Mouse (Mus musculus) ES-E14 (cell line): ENCODE data around the gene Zfp704. TPM values are rescaled to one million over a fixed set of nuclear protein-coding genes. Genes with fewer than 3 reads are reported as not detected.

Source experiments
- DNase-seq: peaks from one replicate; pipeline ENCODE4 v3.0.0-alpha.2; 2013; ENCODE audit warnings: low read depth, low spot score
- H3K27ac ChIP-seq: 2 replicates; pipeline ENCODE4 v1.5.1; 2012; ENCODE audit warnings: low read depth, mild to moderate bottlenecking, low read length, moderate library complexity, mixed read lengths; ENCODE audit not compliant: poor library complexity, insufficient read depth, severe bottlenecking
- H3K36me3 ChIP-seq: 2 replicates; pipeline ENCODE4 v1.6.1; 2012; ENCODE audit warnings: mild to moderate bottlenecking, low read length, moderate library complexity, mixed read lengths; ENCODE audit not compliant: control insufficient read depth, poor library complexity, insufficient read depth, severe bottlenecking
- H3K4me1 ChIP-seq, 2 experiments: fragments of 150-350 bp in 1 of 2; sonication (generic) in 1 of 2; 2 replicates each; pipeline ENCODE4 v1.6.1; 2012; ENCODE audit warnings: low read length in 2 of 2, mild to moderate bottlenecking in 1 of 2, mixed read lengths in 1 of 2; ENCODE audit not compliant: control insufficient read depth in 2 of 2, insufficient read depth in 2 of 2, poor library complexity in 1 of 2
- H3K4me3 ChIP-seq, 2 experiments: fragments of 150-350 bp in 1 of 2; sonication (generic) in 1 of 2; 2 replicates each; pipeline ENCODE4 v1.5.1; 2012; ENCODE audit warnings: low read length in 2 of 2, low read depth in 1 of 2, mild to moderate bottlenecking in 1 of 2, mixed read lengths in 1 of 2; ENCODE audit not compliant: insufficient read depth in 1 of 2, poor library complexity in 1 of 2, severe bottlenecking in 1 of 2
- H3K9ac ChIP-seq: 2 replicates; pipeline ENCODE4 v1.6.1; 2012; ENCODE audit warnings: low read depth, mild to moderate bottlenecking, low read length, mixed read lengths; ENCODE audit not compliant: poor library complexity, insufficient read depth, severe bottlenecking
- H3K9me3 ChIP-seq: fragments of 150-350 bp; sonication (generic); 2 replicates; pipeline ENCODE4 v1.6.1; 2012; ENCODE audit warnings: low read depth, mild to moderate bottlenecking, low read length; ENCODE audit not compliant: control insufficient read depth, insufficient read depth
- CHD2 ChIP-seq: IDR thresholded peaks from 2 replicates; pipeline ENCODE4 v1.6.1; 2014; ENCODE audit warnings: mild to moderate bottlenecking, low read depth, low read length, inconsistent platforms
- HCFC1 ChIP-seq: IDR thresholded peaks from 2 replicates; pipeline ENCODE4 v1.6.1; 2012; ENCODE audit warnings: low read length, inconsistent platforms, borderline replicate concordance; ENCODE audit not compliant: insufficient read depth
- MAFK ChIP-seq: IDR thresholded peaks from 2 replicates; pipeline ENCODE4 v1.6.1; 2014; ENCODE audit warnings: mild to moderate bottlenecking, low read depth, low read length, inconsistent platforms; ENCODE audit not compliant: insufficient read depth
- ZC3H11A ChIP-seq: IDR thresholded peaks from 2 replicates; pipeline ENCODE4 v1.6.1; 2012; ENCODE audit warnings: low read depth, mild to moderate bottlenecking, inconsistent platforms, low read length, borderline replicate concordance
- ZNF384 ChIP-seq: IDR thresholded peaks from 2 replicates; pipeline ENCODE4 v1.6.1; 2012; ENCODE audit warnings: low read depth, low read length, inconsistent platforms
- in situ Hi-C, 2 experiments: fragments of 600-800 bp; cut with MboI; formaldehyde crosslinking; loops; one replicate each; pipeline ENCODE4 v1.15.1; 2025; ENCODE audit warnings: low sequenced_read_pairs in 2 of 2, inconsistent platforms in 1 of 2; ENCODE audit not compliant: unreplicated experiment in 2 of 2
- total RNA-seq: library from RNA; depleted of rRNA; stranded (reverse); fragments of 300-350 nt; gene quantifications from 2 replicates; pipeline ENCODE4 v1.2.3, GENCODE M21; 2012

Gene Zfp704
- total RNA-seq, 1 experiment, result 11.4 TPM

- no peak for DNase-seq
- Histone ChIP-seq H3K9me3 (no peaks in the 10 kb centered on the region), H3K27ac (no peak overlapping the region), H3K9ac (no peak overlapping the region), H3K4me3 (no peak overlapping the region), H3K36me3 (peaks cover 5% of the 10 kb centered on the region; the same call in 1 of the 2 replicates), H3K4me1 (peaks cover 11 to 22% of the 10 kb centered on the region in 2 experiments)
- in situ Hi-C loops, result no loop called here
- no peak for TF ChIP-seq MAFK
- no peak for TF ChIP-seq HCFC1
- no peak for TF ChIP-seq ZNF384
- no peak for TF ChIP-seq ZC3H11A
- TF ChIP-seq CHD2, result no peak
These were observed 96.2 kb downstream of the Zfp704 start for GRCm38 (mm10) chr3:9513703-9514110.

GRCm38 (mm10) chr3:9512199-9512598 is 97.7 kb downstream of the Zfp704 start:
- Histone ChIP-seq H3K27ac (no peak overlapping the region), H3K9me3 (no peaks in the 10 kb centered on the region), H3K4me1 (peaks cover under 1 to 18% of the 10 kb centered on the region in 2 experiments; a peak in 3 of 4 replicates), H3K36me3 (peaks cover 5% of the 10 kb centered on the region; the same call in 1 of the 2 replicates), H3K4me3 (no peak overlapping the region), H3K9ac (no peak overlapping the region)
- DNase-seq, result no peak
- no peak for TF ChIP-seq HCFC1
- no peak for TF ChIP-seq CHD2
- TF ChIP-seq ZNF384, result no peak
- TF ChIP-seq MAFK, result no peak
- TF ChIP-seq ZC3H11A, result no peak
- in situ Hi-C loops, result no loop called here

- no peak for DNase-seq
- Histone ChIP-seq H3K9me3 (no peaks in the 10 kb centered on the region), H3K4me1 (peaks cover 3 to 4% of the 10 kb centered on the region in 2 experiments; a peak in 3 of 4 replicates), H3K27ac (no peak overlapping the region), H3K4me3 (no peak overlapping the region), H3K9ac (no peak overlapping the region), H3K36me3 (peaks cover 2% of the 10 kb centered on the region; the same call in 1 of the 2 replicates)
- in situ Hi-C loops, result no loop called here
- no peak for TF ChIP-seq MAFK
- TF ChIP-seq ZNF384, result no peak
- TF ChIP-seq CHD2, result no peak
- TF ChIP-seq ZC3H11A, result no peak
- TF ChIP-seq HCFC1, result no peak
These were observed 104.1 kb downstream of the Zfp704 start for GRCm38 (mm10) chr3:9505692-9506211.

- H3K4me3 ChIP-seq, result no peak overlapping the region
- H3K4me1 ChIP-seq, result peaks cover 4 to 7% of the 10 kb centered on the region in 2 experiments
- in situ Hi-C loops, result no loop called here
- peaks cover 2% of the 10 kb centered on the region; the same call in 1 of the 2 replicates for H3K36me3 ChIP-seq
- no peak for TF ChIP-seq ZC3H11A
- TF ChIP-seq MAFK, result no peak
- H3K27ac ChIP-seq, result no peak overlapping the region
- no peaks in the 10 kb centered on the region for H3K9me3 ChIP-seq
- H3K9ac ChIP-seq, result no peak overlapping the region
- DNase-seq, result no peak
These were observed 105.5 kb downstream of the Zfp704 start for GRCm38 (mm10) chr3:9504371-9504770.

GRCm38 (mm10) chr3:9500725-9501124 is 109.2 kb downstream of the Zfp704 start:
- Histone ChIP-seq H3K9ac (no peak overlapping the region), H3K4me1 (peaks cover 7% of the 10 kb centered on the region in 2 experiments), H3K4me3 (no peak overlapping the region), H3K36me3 (peaks cover under 1% of the 10 kb centered on the region; the same call in 1 of the 2 replicates), H3K9me3 (no peaks in the 10 kb centered on the region), H3K27ac (no peak overlapping the region)
- TF ChIP-seq CHD2 (no peak), HCFC1 (no peak), ZNF384 (no peak), ZC3H11A (no peak), MAFK (no peak)
- no peak for DNase-seq
- in situ Hi-C loops, result no loop called here
